Mouse (Mus musculus) cerebellum, postnatal 36 days (tissue): ENCODE measurements around the gene Tgm7.

ENCODE experiments used
- DNase-seq, 2 experiments: peaks; one replicate each; pipeline ENCODE4 v3.0.0; 2021 to 2022; ENCODE audit warnings: mixed read lengths in 2 of 2

Gene Tgm7

GRCm38 (mm10) chr2:121071871-121072270, 37.7 kb downstream of the Tgm7 start:
- DNase-seq, result no peak

- no peak for DNase-seq
Measured at GRCm38 (mm10) chr2:121069506-121069905, 40.1 kb downstream of the Tgm7 start.

- no peak for DNase-seq
Measured at GRCm38 (mm10) chr2:121067116-121067515, 42.5 kb downstream of the Tgm7 start.

GRCm38 (mm10) chr2:121061315-121061714, 48.3 kb downstream of the Tgm7 start:
- no peak for DNase-seq

GRCm38 (mm10) chr2:121057997-121058396, 51.6 kb downstream of the Tgm7 start:
- DNase-seq, result no peak

GRCm38 (mm10) chr2:121055915-121056314, 53.7 kb downstream of the Tgm7 start:
- DNase-seq, result no peak

- DNase-seq, result peak; percentile 22 to 33
Measured at GRCm38 (mm10) chr2:121054060-121054459, 55.5 kb downstream of the Tgm7 start.

- no peak for DNase-seq
Measured at GRCm38 (mm10) chr2:121052176-121052575, 57.4 kb downstream of the Tgm7 start.

- DNase-seq, result no peak
Measured at GRCm38 (mm10) chr2:121045653-121046052, 63.9 kb downstream of the Tgm7 start.
